Mouse (Mus musculus): ENCODE data around the gene Atp23. TPM values are rescaled to one million over a fixed set of nuclear protein-coding genes. Genes with fewer than 3 reads are reported as not detected.

The Atp23 gene
- polyA plus RNA-seq, 1 experiment from 2014 or later = 22.6 TPM

DNA sequence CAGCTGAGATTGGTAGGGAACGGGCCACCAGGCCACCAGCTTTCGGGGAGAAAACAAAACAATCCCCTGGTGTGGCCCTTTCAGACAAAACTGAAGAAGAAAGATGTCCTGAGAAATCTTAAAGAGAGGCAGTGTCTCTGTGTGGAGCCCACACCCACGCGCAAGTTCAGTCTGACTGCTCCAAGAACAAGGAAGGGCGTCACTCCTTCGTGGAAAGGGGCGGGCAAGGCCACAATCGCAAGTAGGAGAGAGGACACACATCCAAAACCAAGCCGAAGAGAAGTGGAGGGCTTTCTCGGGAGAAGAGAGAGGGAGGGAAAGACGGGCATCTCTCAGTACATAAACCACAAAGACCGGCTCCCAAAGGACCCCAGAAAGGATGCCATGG, 27.7 kb upstream of the Atp23 start:
- no peaks in the 10 kb centered on the region for H3K36me3 ChIP-seq (ENCODE audit: insufficient read depth, low read length)
- ATAC-seq (replicated peaks; ENCODE audit: low FRiP score, low read depth) (no peak), DNase-seq (ENCODE audit: low spot score) (no peak)
- H3K27ac ChIP-seq = peak overlapping the region; percentile 95
- H3K4me3 ChIP-seq (replicated peaks; ENCODE audit: low read depth, low read length) = peak overlapping the region; percentile 46
- TF ChIP-seq CTCF (IDR thresholded peaks at IDR 0.05; ENCODE audit: low read depth) = no peak
- H3K9me3 ChIP-seq (replicated peaks; ENCODE audit: low read length) = no peaks in the 10 kb centered on the region
- peak overlapping the region; percentile 68; the same call in 1 of the 2 replicates for H3K9ac ChIP-seq (ENCODE audit: low read depth, low read length)
- H3K4me2 ChIP-seq (ENCODE audit: low read length) = peak overlapping the region; percentile 86
- H3K27me3 ChIP-seq (ENCODE audit: insufficient read depth, low read length) = no peaks in the 10 kb centered on the region
- peaks cover 31% of the 10 kb centered on the region for H3K4me1 ChIP-seq (replicated peaks; ENCODE audit: insufficient read depth, low read length)
- WGBS = 12% methylated on average over 12 of the region's 12 CpGs

DNA sequence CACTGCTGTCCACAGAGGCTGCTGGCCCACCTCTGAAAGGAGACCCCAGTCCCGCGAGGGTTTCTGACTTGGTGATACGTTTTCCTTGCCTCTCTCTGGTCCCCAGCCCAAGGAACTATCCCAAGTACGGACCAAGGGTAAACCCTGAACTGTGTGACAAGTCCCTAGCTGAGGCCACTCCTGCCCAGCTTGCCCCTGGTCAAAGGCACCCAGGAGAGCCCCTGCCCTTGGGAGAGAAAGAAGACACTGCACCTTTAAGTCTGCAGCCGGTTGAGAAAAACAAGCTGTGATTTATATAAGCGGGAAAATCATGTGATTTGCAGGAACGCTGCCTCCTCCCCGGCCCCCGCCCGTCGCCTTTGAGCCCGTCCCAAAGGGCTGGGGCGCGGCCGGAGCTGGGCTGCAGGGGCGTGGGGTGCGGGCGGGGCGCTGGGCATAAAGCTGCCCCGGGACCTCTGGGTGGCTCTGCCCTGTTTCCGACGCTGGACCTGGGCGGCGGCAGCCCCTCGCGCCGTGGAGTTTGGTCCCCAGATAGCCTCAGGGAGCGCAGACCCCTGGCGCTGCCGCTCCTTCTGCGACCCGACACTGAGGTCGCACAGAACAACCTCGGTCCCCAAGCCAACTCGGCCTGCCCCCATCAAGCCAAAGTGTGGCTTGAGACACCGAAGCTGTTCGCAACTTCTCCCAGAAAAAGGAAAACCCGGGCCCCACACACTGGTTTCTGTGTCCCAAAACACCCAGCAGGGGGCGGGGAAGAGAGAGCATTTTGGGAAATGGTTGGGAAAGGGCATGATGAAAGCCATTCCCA, 27.1 kb upstream of the Atp23 start:
- no peaks in the 10 kb centered on the region for H3K36me3 ChIP-seq (ENCODE audit: insufficient read depth, low read length)
- H3K9me3 ChIP-seq (replicated peaks; ENCODE audit: low read length) = no peaks in the 10 kb centered on the region
- H3K4me3 ChIP-seq (replicated peaks; ENCODE audit: low read depth, low read length) = peak overlapping the region; percentile 46
- WGBS = under 1% methylated on average over 39 of the region's 39 CpGs
- peaks cover 31% of the 10 kb centered on the region for H3K4me1 ChIP-seq (replicated peaks; ENCODE audit: insufficient read depth, low read length)
- peak; percentile 93 for DNase-seq (ENCODE audit: low spot score)
- ATAC-seq (replicated peaks; ENCODE audit: low FRiP score, low read depth) = peak; percentile 78
- TF ChIP-seq CTCF (IDR thresholded peaks at IDR 0.05; ENCODE audit: low read depth) = peak; percentile 80
- H3K9ac ChIP-seq (ENCODE audit: low read depth, low read length) = peak overlapping the region; percentile 68
- peak overlapping the region; percentile 86 for H3K4me2 ChIP-seq (ENCODE audit: low read length)
- no peaks in the 10 kb centered on the region for H3K27me3 ChIP-seq (ENCODE audit: insufficient read depth, low read length)
- peak overlapping the region; percentile 95 for H3K27ac ChIP-seq

DNA sequence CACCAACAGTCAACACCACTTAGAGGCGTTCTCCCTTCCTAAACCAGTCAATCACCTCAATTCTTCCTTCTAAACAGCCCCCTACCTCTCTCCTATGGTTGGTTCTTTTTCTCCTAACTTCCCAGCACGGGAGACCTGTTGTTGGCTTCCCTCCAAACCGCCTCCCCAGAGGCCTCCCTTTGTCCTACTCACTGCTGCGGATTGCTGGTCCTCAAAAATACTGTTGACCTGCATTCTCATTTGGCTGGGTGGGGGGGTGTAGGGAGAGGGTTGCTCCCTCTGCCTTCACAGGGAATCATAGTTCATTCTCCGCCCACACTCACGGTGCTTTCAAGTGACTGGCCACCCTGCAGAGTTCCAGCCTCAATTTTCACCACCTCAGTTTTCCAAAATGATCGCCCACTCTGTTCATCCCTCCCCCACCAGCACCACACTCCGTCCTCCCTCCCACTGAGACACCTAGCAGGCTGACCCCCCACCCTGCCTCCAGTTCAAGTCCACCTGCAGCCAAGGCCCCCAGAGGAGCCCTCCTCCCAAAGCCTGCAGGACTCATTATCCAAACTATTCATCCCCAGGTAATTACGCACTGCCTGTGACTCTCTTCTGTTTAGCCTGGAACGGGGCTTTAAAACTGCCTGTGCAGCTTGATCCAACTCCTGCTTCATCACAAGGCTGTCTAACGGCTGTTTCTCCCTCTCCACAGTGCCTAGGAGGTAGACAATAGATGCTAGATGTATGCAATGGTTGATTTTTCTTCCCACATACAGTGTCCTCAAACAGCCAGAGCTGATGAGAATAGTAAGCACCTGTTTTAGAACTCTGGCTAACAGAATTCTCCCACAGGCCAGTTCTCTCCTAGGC, 26.2 kb upstream of the Atp23 start:
- 20% methylated on average over 11 of the region's 11 CpGs for WGBS
- no peak for TF ChIP-seq CTCF (IDR thresholded peaks at IDR 0.05; ENCODE audit: low read depth)
- H3K9ac ChIP-seq (ENCODE audit: low read depth, low read length) = peak overlapping the region; percentile 68
- peak overlapping the region; percentile 86 for H3K4me2 ChIP-seq (ENCODE audit: low read length)
- no peaks in the 10 kb centered on the region for H3K27me3 ChIP-seq (ENCODE audit: insufficient read depth, low read length)
- no peaks in the 10 kb centered on the region for H3K36me3 ChIP-seq (ENCODE audit: insufficient read depth, low read length)
- no peak overlapping the region for H3K4me3 ChIP-seq (replicated peaks; ENCODE audit: low read depth, low read length)
- H3K27ac ChIP-seq = peak overlapping the region; percentile 95
- no peaks in the 10 kb centered on the region for H3K9me3 ChIP-seq (replicated peaks; ENCODE audit: low read length)
- DNase-seq (ENCODE audit: low spot score) (peak; percentile 54), ATAC-seq (replicated peaks; ENCODE audit: low FRiP score, low read depth) (no peak)
- H3K4me1 ChIP-seq (replicated peaks; ENCODE audit: insufficient read depth, low read length) = peaks cover 31% of the 10 kb centered on the region

DNA sequence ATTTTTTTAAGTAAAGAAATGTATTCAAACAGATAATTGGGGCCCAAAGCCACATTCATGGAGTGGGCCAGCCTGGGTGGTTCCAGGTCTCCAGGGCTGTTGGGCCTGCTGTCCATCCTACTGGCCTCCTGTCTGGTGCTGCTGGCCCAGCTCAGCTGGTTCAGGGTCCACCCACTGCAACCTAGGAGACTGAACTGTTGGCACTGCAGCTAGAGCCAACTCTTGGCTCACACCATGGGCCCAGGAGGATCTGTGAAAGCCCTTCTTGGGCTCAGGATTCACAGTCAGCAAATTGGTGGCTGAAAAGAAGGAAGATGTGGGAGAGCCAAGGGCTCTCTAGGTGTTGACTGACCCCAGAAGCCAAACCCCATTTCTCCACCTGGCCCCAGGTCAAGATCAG, 24.2 kb upstream of the Atp23 start:
- H3K9me3 ChIP-seq (replicated peaks; ENCODE audit: low read length) = no peaks in the 10 kb centered on the region
- DNase-seq (ENCODE audit: low spot score) (no peak), ATAC-seq (replicated peaks; ENCODE audit: low FRiP score, low read depth) (no peak)

DNA sequence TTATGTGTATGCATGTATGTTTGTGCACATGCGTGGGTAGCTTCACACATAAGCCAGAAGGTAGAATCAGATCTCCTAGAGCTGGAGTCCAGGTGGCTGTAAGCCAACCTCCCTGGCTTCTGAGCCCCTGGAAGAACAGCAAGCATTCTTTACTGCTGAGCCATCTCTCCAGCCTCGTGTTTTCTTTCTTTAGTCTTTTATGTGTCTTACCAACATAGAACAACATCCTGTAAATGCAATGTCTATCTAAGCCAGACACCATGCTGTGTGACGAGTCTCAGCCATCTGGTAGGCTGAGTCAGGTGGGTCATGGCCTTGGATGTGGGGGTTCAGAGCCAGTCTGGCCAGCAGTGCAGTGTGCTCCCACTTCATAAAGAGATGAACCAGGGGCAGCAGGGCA, 22.9 kb upstream of the Atp23 start:
- TF ChIP-seq CTCF (IDR thresholded peaks at IDR 0.05; ENCODE audit: low read depth) = no peak

More for the DNA sequence above, 24.2 kb upstream of the Atp23 start:
- Histone ChIP-seq H3K4me3 (replicated peaks; ENCODE audit: low read depth, low read length) (no peak overlapping the region), H3K36me3 (ENCODE audit: insufficient read depth, low read length) (no peaks in the 10 kb centered on the region), H3K27ac (no peak overlapping the region), H3K9ac (ENCODE audit: low read depth, low read length) (no peak overlapping the region), H3K4me2 (ENCODE audit: low read length) (no peak overlapping the region), H3K27me3 (ENCODE audit: insufficient read depth, low read length) (no peaks in the 10 kb centered on the region), H3K4me1 (replicated peaks; ENCODE audit: insufficient read depth, low read length) (peaks cover 27% of the 10 kb centered on the region)
- no peak for TF ChIP-seq CTCF (IDR thresholded peaks at IDR 0.05; ENCODE audit: low read depth)

DNA sequence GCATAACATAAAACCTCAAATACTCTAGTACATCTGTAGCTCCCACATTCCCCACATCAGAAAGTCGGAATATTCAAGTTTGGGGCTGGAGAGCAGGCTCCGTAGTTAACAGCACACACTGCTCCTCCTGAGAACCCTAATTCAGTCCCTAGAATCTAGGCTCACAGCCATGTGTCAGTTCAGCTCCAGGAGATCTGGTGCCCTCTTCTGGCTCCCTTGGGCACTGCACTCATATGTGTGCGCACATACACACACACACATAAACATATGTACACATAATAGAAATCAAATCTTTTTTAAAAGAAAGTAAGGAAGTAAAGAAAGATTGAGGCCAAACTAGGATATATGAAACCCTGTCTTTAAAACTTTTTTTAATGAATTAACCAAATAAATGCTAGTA, 19.1 kb upstream of the Atp23 start:
- H3K27me3 ChIP-seq (ENCODE audit: insufficient read depth, low read length) = no peaks in the 10 kb centered on the region

More for the DNA sequence above, 22.9 kb upstream of the Atp23 start:
- H3K27ac ChIP-seq = no peak overlapping the region
- H3K4me2 ChIP-seq (ENCODE audit: low read length) = no peak overlapping the region
- no peaks in the 10 kb centered on the region for H3K36me3 ChIP-seq (ENCODE audit: insufficient read depth, low read length)
- no peak overlapping the region for H3K9ac ChIP-seq (ENCODE audit: low read depth, low read length)
- H3K4me1 ChIP-seq (replicated peaks; ENCODE audit: insufficient read depth, low read length) = peaks cover 17% of the 10 kb centered on the region
- ATAC-seq (replicated peaks; ENCODE audit: low FRiP score, low read depth) (no peak), DNase-seq (ENCODE audit: low spot score) (no peak)
- H3K27me3 ChIP-seq (ENCODE audit: insufficient read depth, low read length) = no peaks in the 10 kb centered on the region
- H3K9me3 ChIP-seq (replicated peaks; ENCODE audit: low read length) = no peaks in the 10 kb centered on the region
- WGBS = 44% methylated on average over 3 of the region's 3 CpGs
- no peak overlapping the region for H3K4me3 ChIP-seq (replicated peaks; ENCODE audit: low read depth, low read length)

More for the DNA sequence above, 19.1 kb upstream of the Atp23 start:
- Histone ChIP-seq H3K9me3 (replicated peaks; ENCODE audit: low read length) (no peaks in the 10 kb centered on the region), H3K27ac (no peak overlapping the region), H3K36me3 (ENCODE audit: insufficient read depth, low read length) (no peaks in the 10 kb centered on the region), H3K9ac (ENCODE audit: low read depth, low read length) (no peak overlapping the region), H3K4me3 (replicated peaks; ENCODE audit: low read depth, low read length) (no peak overlapping the region), H3K4me2 (ENCODE audit: low read length) (no peak overlapping the region), H3K4me1 (replicated peaks; ENCODE audit: insufficient read depth, low read length) (no peaks in the 10 kb centered on the region)
- DNase-seq (ENCODE audit: low spot score) = no peak
- 98% methylated on average over 3 of the region's 3 CpGs for WGBS
- ATAC-seq (replicated peaks; ENCODE audit: low FRiP score, low read depth) = no peak
- TF ChIP-seq CTCF (IDR thresholded peaks at IDR 0.05; ENCODE audit: low read depth) = peak; percentile 54

Measured in kidney, postnatal 0 days (tissue).